Mouse (Mus musculus): ENCODE measurements around the gene Tenm3.

GRCm38 (mm10) chr8:48342321-48343066 is 501.3 kb downstream of the Tenm3 start:
- TF ChIP-seq CTCF (IDR thresholded peaks at IDR 0.05; ENCODE audit: low read depth) (no peak), EP300 (IDR thresholded peaks at IDR 0.05; ENCODE audit: low read depth) (no peak)

Data from liver, postnatal 0 days (tissue).